Mouse (Mus musculus): ENCODE measurements around the gene Hoxc5. TPM values are rescaled to one million over a fixed set of nuclear protein-coding genes. Genes with fewer than 3 reads are reported as not detected.

Hoxc5 gene
- polyA plus RNA-seq, 1 experiment from 2014 or later = 32.2 TPM

DNA sequence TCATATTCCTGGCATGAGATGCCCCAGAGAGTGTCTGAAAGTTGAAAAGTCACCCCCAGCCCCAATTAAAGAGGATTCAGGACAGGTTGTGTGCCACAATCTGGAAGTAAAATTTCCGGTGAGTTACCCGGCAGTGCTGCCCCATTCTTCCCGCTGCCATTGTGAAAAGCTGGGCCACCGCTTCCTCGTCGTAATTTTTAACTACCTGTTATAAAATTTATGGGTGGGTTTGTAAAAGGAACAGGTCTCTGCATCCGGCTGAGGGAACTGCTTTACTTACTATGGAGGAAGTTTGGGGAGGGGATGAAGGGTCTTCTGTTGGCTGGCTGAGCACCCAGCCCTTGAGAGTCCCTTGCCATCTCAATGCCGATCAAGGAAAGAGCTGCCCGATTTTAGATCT is 29.3 kb downstream of the Hoxc5 start:
- Histone ChIP-seq H3K4me2 (replicated peaks) (no peak overlapping the region), H3K36me3 (replicated peaks; ENCODE audit: control insufficient read depth, insufficient read depth) (no peaks in the 10 kb centered on the region), H3K9me3 (ENCODE audit: control insufficient read depth, low read length) (no peaks in the 10 kb centered on the region), H3K4me1 (replicated peaks; ENCODE audit: control insufficient read depth, insufficient read depth, low read length) (0 out of 2 replicates have a peak, but pooled peaks cover 4% of the 10 kb centered on the region), H3K4me3 (replicated peaks; ENCODE audit: low read length) (no peak overlapping the region), H3K9ac (no peak overlapping the region), H3K27ac (no peak overlapping the region), H3K27me3 (ENCODE audit: control insufficient read depth, insufficient read depth, low read length) (peaks cover 100% of the 10 kb centered on the region)
- DNase-seq (ENCODE audit: low spot score) = no peak
- ATAC-seq (ENCODE audit: low FRiP score) = no peak
- WGBS = 3% methylated on average over 9 of the region's 9 CpGs

DNA sequence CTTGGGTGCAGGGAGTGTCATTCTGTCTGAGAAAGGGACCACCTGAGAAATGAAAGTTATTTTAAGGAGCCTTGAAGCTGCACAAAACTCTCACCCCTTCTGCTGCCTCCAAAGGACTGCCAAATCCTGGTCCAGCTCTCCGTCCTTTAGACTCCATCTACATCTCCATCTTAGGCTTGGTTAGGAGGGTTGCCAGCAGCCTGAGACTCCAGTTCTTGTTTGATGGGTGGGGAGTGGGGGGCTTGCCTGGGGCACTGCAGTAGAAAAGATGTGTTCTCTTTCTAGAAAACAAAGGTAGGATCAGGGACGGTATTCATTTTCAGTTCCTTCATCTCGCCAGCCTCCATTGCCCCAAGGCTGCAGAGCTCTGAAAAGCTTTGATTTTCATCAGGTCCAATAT is 30.2 kb downstream of the Hoxc5 start:
- ATAC-seq (ENCODE audit: low FRiP score) = no peak
- Histone ChIP-seq H3K9ac (no peak overlapping the region), H3K27me3 (ENCODE audit: control insufficient read depth, insufficient read depth, low read length) (peaks cover 100% of the 10 kb centered on the region), H3K27ac (no peak overlapping the region), H3K4me3 (replicated peaks; ENCODE audit: low read length) (no peak overlapping the region), H3K4me2 (replicated peaks) (no peak overlapping the region), H3K36me3 (replicated peaks; ENCODE audit: control insufficient read depth, insufficient read depth) (no peaks in the 10 kb centered on the region), H3K4me1 (replicated peaks; ENCODE audit: control insufficient read depth, insufficient read depth, low read length) (0 out of 2 replicates have a peak, but pooled peaks cover 4% of the 10 kb centered on the region), H3K9me3 (ENCODE audit: control insufficient read depth, low read length) (no peaks in the 10 kb centered on the region)
- WGBS = 0% methylated on average over 3 of the region's 3 CpGs
- DNase-seq (ENCODE audit: low spot score) = no peak

DNA sequence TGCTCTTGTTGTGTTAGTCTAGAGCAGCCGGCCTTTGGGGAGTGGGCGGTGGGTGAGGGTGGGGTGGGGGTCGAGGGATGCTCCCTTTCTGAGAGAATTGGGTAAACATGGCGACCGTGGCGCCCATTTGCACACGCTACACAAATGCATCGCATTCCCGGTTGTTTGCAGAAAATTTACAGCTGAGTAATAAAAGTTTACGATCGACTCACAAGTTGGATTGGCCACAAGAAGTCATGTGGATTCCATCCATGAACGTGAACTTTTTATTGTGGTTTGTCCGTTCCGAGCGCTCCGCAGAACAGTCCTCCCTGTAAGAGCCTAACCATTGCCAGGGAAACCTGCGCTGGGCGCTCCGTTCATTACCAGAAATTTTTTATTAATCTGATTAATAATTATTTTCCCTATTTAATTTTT is 30.7 kb downstream of the Hoxc5 start, which contains the start of gene Hoxc6:
Gene Hoxc6 (plus strand): TSS at position 319 of the 417 bp plus-strand sequence.
- no peaks in the 10 kb centered on the region for H3K36me3 ChIP-seq (replicated peaks; ENCODE audit: control insufficient read depth, insufficient read depth)
- peak within 1 kb of the TSS; percentile 49 for H3K4me2 ChIP-seq (replicated peaks)
- WGBS = 3% methylated on average over 19 of the region's 19 CpGs
- 0 out of 2 replicates have a peak, but pooled peaks cover 4% of the 10 kb centered on the region for H3K4me1 ChIP-seq (replicated peaks; ENCODE audit: control insufficient read depth, insufficient read depth, low read length)
- DNase-seq (ENCODE audit: low spot score) = no peak
- peaks cover 100% of the 10 kb centered on the region for H3K27me3 ChIP-seq (ENCODE audit: control insufficient read depth, insufficient read depth, low read length)
- H3K27ac ChIP-seq = no peak within 1 kb of the TSS
- peak within 1 kb of the TSS; percentile 28; the same call in 1 of the 2 replicates for H3K4me3 ChIP-seq (replicated peaks; ENCODE audit: low read length)
- H3K9me3 ChIP-seq (ENCODE audit: control insufficient read depth, low read length) = no peaks in the 10 kb centered on the region
- ATAC-seq (ENCODE audit: low FRiP score) = no peak
- no peak within 1 kb of the TSS for H3K9ac ChIP-seq

DNA sequence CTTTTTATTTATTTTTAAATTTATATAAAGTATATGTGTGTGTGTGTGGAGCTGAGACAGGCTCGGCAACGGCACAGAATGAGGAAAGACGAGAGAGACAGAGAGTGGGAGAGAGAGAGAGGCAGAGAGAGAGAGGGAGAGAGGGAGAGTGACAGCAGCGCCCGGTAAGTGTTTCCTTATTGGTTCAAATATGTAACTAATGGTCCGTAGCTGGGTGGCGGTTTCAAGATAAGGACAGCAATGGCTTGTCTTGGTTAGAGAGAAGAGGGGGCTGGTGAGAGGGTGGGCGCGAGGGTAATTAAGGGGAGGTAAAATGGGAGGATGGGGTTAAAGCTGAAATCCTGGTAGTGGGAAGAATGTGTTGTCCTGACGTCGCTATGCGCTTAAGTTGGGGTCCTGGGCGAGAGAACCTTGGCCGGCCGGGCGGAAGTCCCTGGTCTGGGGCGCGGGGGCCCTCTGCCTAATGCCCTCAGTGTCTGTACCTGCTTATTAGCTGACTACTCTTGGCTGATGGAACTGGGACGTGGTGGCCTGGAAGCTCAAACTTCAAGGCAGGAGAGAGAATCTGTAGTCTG is 31.5 kb downstream of the Hoxc5 start:
- 0 out of 2 replicates have a peak, but pooled peaks cover 4% of the 10 kb centered on the region for H3K4me1 ChIP-seq (replicated peaks; ENCODE audit: control insufficient read depth, insufficient read depth, low read length)
- peak overlapping the region; percentile 28; the same call in 1 of the 2 replicates for H3K4me3 ChIP-seq (replicated peaks; ENCODE audit: low read length)
- H3K9me3 ChIP-seq (ENCODE audit: control insufficient read depth, low read length) = no peaks in the 10 kb centered on the region
- 1% methylated on average over 19 of the region's 19 CpGs for WGBS
- H3K27me3 ChIP-seq (ENCODE audit: control insufficient read depth, insufficient read depth, low read length) = peaks cover 100% of the 10 kb centered on the region
- no peak overlapping the region for H3K27ac ChIP-seq
- H3K36me3 ChIP-seq (replicated peaks; ENCODE audit: control insufficient read depth, insufficient read depth) = no peaks in the 10 kb centered on the region
- DNase-seq (ENCODE audit: low spot score) = no peak
- peak overlapping the region; percentile 49; the same call in 1 of the 2 replicates for H3K4me2 ChIP-seq (replicated peaks)
- no peak; the same call in 1 of the 2 replicates for ATAC-seq (ENCODE audit: low FRiP score)
- H3K9ac ChIP-seq = no peak overlapping the region

DNA sequence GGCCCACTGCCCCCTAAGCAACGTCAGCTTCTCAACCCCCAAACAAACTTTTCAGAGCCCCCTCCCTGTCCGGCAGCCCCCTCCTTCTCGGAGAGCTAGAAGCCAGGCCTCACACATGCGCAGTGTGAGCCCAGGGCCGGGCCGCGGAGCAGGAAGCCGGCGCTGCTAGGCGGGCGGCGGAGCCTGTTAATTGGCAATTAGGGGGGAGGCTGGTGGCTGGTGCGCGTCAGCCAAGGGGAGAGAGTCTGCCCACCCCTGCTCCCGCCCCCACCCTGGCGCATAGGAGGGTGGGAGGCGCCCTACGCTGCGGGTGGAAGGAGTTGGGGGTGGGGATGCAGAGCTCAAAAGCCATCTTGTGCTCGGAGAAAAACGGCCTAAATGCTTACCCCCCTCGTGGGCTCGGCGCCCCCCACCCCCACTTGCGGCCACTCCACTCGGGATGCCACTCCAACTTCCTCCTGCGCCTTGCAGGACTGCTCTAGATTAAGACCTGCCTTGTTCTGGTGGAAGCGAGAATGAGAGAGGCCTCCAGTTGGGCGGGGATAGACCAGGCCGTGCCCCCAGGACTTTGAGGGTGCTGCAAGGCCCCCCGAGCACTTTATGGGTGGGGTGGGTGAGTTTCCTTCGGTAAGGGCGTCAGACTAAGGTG is 32.1 kb downstream of the Hoxc5 start:
- WGBS = 2% methylated on average over 31 of the region's 33 CpGs
- Histone ChIP-seq H3K27me3 (ENCODE audit: control insufficient read depth, insufficient read depth, low read length) (peaks cover 100% of the 10 kb centered on the region), H3K9me3 (ENCODE audit: control insufficient read depth, low read length) (no peaks in the 10 kb centered on the region), H3K27ac (no peak overlapping the region), H3K9ac (no peak overlapping the region), H3K4me3 (replicated peaks; ENCODE audit: low read length) (peak overlapping the region; percentile 28), H3K4me2 (replicated peaks) (peak overlapping the region; percentile 49), H3K4me1 (replicated peaks; ENCODE audit: control insufficient read depth, insufficient read depth, low read length) (0 out of 2 replicates have a peak, but pooled peaks cover 4% of the 10 kb centered on the region), H3K36me3 (replicated peaks; ENCODE audit: control insufficient read depth, insufficient read depth) (no peaks in the 10 kb centered on the region)
- no peak; the same call in 1 of the 2 replicates for ATAC-seq (ENCODE audit: low FRiP score)
- DNase-seq (ENCODE audit: low spot score) = no peak

DNA sequence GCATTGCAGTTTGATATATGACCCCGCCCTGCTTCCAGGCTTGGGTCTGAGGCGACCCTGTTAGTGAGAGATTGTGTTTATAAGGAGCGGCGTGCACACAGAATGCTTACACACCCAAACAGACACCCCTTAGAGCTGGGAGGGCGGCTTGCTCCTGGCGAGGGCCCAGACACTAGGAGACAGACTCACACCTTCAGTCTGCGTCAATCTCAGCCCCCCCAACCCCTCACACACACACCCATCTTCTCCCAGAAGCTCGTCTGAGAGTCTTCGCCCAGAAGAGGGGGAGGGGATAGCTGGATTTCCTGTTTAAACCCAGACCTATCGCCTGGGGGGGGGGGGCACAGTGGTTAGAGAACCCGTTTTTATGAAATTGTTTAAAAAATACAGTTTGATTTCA is 32.7 kb downstream of the Hoxc5 start:
- Histone ChIP-seq H3K4me1 (replicated peaks; ENCODE audit: control insufficient read depth, insufficient read depth, low read length) (0 out of 2 replicates have a peak, but pooled peaks cover 4% of the 10 kb centered on the region), H3K27ac (no peak overlapping the region), H3K4me2 (replicated peaks) (no peak overlapping the region), H3K36me3 (replicated peaks; ENCODE audit: control insufficient read depth, insufficient read depth) (no peaks in the 10 kb centered on the region), H3K27me3 (ENCODE audit: control insufficient read depth, insufficient read depth, low read length) (peaks cover 100% of the 10 kb centered on the region), H3K9ac (no peak overlapping the region), H3K4me3 (replicated peaks; ENCODE audit: low read length) (no peak overlapping the region), H3K9me3 (ENCODE audit: control insufficient read depth, low read length) (no peaks in the 10 kb centered on the region)
- under 1% methylated on average over 10 of the region's 11 CpGs for WGBS
- DNase-seq (ENCODE audit: low spot score) (no peak), ATAC-seq (ENCODE audit: low FRiP score) (no peak)

DNA sequence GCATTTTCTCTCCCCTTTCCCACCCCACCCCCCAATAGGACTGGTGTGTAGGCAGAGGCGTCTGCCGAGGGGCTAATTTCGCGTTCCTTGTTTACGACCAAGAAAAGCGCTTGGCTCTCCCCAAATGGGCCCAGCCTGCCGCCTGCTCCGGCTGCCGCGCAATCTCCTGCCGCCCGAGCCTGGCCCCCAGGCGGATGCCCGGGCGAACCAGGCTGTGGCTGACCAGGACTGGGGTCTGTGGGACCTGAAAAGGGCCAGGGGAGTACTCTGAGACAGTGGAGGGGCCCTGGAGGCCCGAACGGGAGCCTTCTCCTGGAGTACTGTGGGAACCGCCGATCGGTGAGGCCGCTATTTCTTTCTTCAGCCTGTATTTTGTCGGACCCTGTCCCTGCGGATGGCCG is 33.3 kb downstream of the Hoxc5 start:
- Histone ChIP-seq H3K27me3 (ENCODE audit: control insufficient read depth, insufficient read depth, low read length) (peaks cover 100% of the 10 kb centered on the region), H3K36me3 (replicated peaks; ENCODE audit: control insufficient read depth, insufficient read depth) (no peaks in the 10 kb centered on the region), H3K4me3 (replicated peaks; ENCODE audit: low read length) (no peak overlapping the region), H3K4me1 (replicated peaks; ENCODE audit: control insufficient read depth, insufficient read depth, low read length) (0 out of 2 replicates have a peak, but pooled peaks cover 4% of the 10 kb centered on the region), H3K4me2 (replicated peaks) (no peak overlapping the region), H3K27ac (no peak overlapping the region), H3K9me3 (ENCODE audit: control insufficient read depth, low read length) (no peaks in the 10 kb centered on the region), H3K9ac (no peak overlapping the region)
- 2% methylated on average over 24 of the region's 24 CpGs for WGBS
- no peak for ATAC-seq (ENCODE audit: low FRiP score)
- no peak for DNase-seq (ENCODE audit: low spot score)

DNA sequence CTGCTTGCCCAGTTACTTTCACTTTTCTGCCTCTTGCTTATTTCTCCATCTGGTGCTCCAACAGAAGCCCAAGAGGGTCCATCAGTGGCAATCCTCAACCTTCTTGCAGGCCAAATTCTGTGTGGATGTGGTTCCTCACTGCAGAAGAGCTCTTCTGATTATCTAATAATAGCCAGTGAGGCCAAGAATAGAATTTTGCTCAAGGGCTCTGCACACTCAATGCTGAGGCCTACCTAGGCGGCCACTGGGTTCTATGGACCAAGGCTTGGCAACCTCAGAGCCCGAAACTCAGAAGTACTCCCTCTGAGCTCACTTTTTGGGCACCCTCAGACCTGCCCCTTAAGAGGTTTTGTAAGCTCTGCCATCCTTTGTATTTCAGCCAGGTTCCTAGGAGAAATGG is 34.1 kb downstream of the Hoxc5 start:
- no peak overlapping the region for H3K9ac ChIP-seq
- H3K36me3 ChIP-seq (replicated peaks; ENCODE audit: control insufficient read depth, insufficient read depth) = no peaks in the 10 kb centered on the region
- DNase-seq (ENCODE audit: low spot score) (no peak), ATAC-seq (ENCODE audit: low FRiP score) (no peak)
- H3K4me2 ChIP-seq (replicated peaks) = no peak overlapping the region
- H3K27me3 ChIP-seq (ENCODE audit: control insufficient read depth, insufficient read depth, low read length) = peaks cover 100% of the 10 kb centered on the region
- no peak overlapping the region for H3K4me3 ChIP-seq (replicated peaks; ENCODE audit: low read length)
- no peaks in the 10 kb centered on the region for H3K9me3 ChIP-seq (ENCODE audit: control insufficient read depth, low read length)
- H3K4me1 ChIP-seq (replicated peaks; ENCODE audit: control insufficient read depth, insufficient read depth, low read length) = 0 out of 2 replicates have a peak, but pooled peaks cover 4% of the 10 kb centered on the region
- H3K27ac ChIP-seq = no peak overlapping the region
- WGBS = 19% methylated on average over 2 of the region's 2 CpGs

- DNase-seq (ENCODE audit: low spot score) = no peak
- Histone ChIP-seq H3K27me3 (ENCODE audit: control insufficient read depth, insufficient read depth, low read length) (peaks cover 100% of the 10 kb centered on the region), H3K4me2 (replicated peaks) (no peak overlapping the region), H3K27ac (no peak overlapping the region), H3K36me3 (replicated peaks; ENCODE audit: control insufficient read depth, insufficient read depth) (no peaks in the 10 kb centered on the region), H3K4me1 (replicated peaks; ENCODE audit: control insufficient read depth, insufficient read depth, low read length) (0 out of 2 replicates have a peak, but pooled peaks cover 4% of the 10 kb centered on the region), H3K9me3 (ENCODE audit: control insufficient read depth, low read length) (no peaks in the 10 kb centered on the region), H3K4me3 (replicated peaks; ENCODE audit: low read length) (no peak overlapping the region), H3K9ac (no peak overlapping the region)
- no peak for ATAC-seq (ENCODE audit: low FRiP score)
- 4% methylated on average over 4 of the region's 4 CpGs for WGBS
Measured at GRCm38 (mm10) chr15:103002156-103002555, 34.9 kb downstream of the Hoxc5 start.
